Mouse (Mus musculus): Measurements from ENCODE around the gene Pex11b. TPM values are rescaled to one million over a fixed set of nuclear protein-coding genes. Genes with fewer than 3 reads are reported as not detected.

Gene Pex11b
- polyA plus RNA-seq, 1 experiment from 2014 or later = 29.0 TPM

DNA sequence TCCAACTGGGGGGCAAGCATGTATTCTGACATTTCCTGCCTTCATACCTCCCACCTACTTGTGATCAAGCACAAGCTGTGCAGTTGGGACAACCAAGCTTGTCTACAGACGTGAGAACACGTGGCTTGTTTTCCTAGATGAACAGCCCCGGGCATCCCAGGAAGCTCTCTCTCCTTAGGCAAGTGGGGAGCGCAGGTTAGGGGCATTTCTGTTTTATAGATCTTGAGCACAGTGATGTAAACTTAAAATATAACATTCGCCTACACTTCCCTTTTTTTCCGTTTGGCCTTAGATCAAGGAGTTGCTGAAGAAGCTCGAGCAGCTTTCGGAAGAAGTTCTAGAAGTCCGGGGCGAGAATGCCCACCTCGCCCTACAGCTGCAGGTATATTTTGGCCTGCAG, 53.7 kb downstream of the Pex11b start:
- peaks cover 18% of the 10 kb centered on the region for H3K27me3 ChIP-seq (replicated peaks; ENCODE audit: control insufficient read depth, insufficient read depth, low read length)
- 75% methylated on average over 11 of the region's 11 CpGs for WGBS
- H3K36me3 ChIP-seq (ENCODE audit: control insufficient read depth, insufficient read depth, low read length) = no peaks in the 10 kb centered on the region
- no peak for ATAC-seq (replicated peaks; ENCODE audit: low FRiP score)
- H3K4me3 ChIP-seq (ENCODE audit: low read depth, low read length) = no peak overlapping the region
- H3K27ac ChIP-seq (ENCODE audit: low read depth, low read length) = no peak overlapping the region
- DNase-seq (ENCODE audit: low spot score) = no peak
- no peak overlapping the region for H3K9ac ChIP-seq (ENCODE audit: low read depth, low read length)
- H3K9me3 ChIP-seq (ENCODE audit: control insufficient read depth, low read length) = no peaks in the 10 kb centered on the region
- no peaks in the 10 kb centered on the region; the same call in 1 of the 2 replicates for H3K4me1 ChIP-seq (replicated peaks; ENCODE audit: control insufficient read depth, insufficient read depth, low read length)
- H3K4me2 ChIP-seq = no peak overlapping the region

DNA sequence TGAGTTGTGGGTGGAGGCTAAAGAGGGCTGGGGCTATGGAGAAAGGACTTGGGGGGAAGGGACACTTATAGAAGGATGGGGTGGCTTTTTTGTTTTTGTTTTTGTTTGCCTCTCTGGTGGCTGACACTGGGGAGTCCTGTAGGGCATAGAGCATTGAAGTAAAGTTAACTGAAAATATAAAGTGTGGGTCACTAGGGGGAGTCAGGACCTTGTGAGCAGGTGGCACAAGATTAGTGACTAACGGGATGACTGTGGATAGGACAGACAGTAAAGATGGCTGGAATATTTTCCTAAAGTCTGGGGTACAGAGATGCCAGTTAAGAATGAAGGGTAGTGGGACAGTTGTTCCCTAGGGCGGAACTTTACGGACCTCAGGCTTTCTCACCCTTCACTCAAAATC, 55.1 kb downstream of the Pex11b start:
- WGBS = 45% methylated on average over 3 of the region's 3 CpGs
- peaks cover 4% of the 10 kb centered on the region for H3K27me3 ChIP-seq (replicated peaks; ENCODE audit: control insufficient read depth, insufficient read depth, low read length)
- DNase-seq (ENCODE audit: low spot score) = no peak
- no peaks in the 10 kb centered on the region for H3K36me3 ChIP-seq (ENCODE audit: control insufficient read depth, insufficient read depth, low read length)
- no peak overlapping the region for H3K27ac ChIP-seq (ENCODE audit: low read depth, low read length)
- H3K4me3 ChIP-seq (ENCODE audit: low read depth, low read length) = no peak overlapping the region
- H3K9me3 ChIP-seq (ENCODE audit: control insufficient read depth, low read length) = no peaks in the 10 kb centered on the region
- H3K4me2 ChIP-seq = no peak overlapping the region
- H3K9ac ChIP-seq (ENCODE audit: low read depth, low read length) = no peak overlapping the region
- H3K4me1 ChIP-seq (replicated peaks; ENCODE audit: control insufficient read depth, insufficient read depth, low read length) = no peaks in the 10 kb centered on the region
- no peak for ATAC-seq (replicated peaks; ENCODE audit: low FRiP score)

DNA sequence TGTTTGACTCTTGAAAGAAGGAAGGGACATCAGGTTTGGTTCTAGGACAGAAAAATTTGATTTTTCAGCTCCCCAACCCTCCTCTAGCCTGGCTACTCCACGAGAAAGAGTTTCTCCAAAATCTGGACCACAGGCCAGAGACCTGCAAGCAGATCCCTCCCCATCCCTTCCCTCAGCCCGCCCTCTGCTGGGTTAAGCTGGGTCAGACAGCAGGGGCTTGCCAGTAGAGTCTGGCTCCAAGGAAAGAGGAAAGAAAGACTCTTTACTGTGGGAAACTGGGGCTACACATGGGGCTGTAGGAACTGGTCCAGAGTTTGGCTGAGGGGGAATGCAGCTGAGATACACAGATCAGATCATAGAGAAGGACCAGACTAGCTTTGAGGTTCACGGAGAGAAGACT, 57.3 kb downstream of the Pex11b start:
- ATAC-seq (replicated peaks; ENCODE audit: low FRiP score) (no peak), DNase-seq (ENCODE audit: low spot score) (no peak)
- Histone ChIP-seq H3K9me3 (ENCODE audit: control insufficient read depth, low read length) (no peaks in the 10 kb centered on the region), H3K4me1 (replicated peaks; ENCODE audit: control insufficient read depth, insufficient read depth, low read length) (peaks cover 1% of the 10 kb centered on the region), H3K9ac (ENCODE audit: low read depth, low read length) (no peak overlapping the region), H3K27me3 (replicated peaks; ENCODE audit: control insufficient read depth, insufficient read depth, low read length) (no peaks in the 10 kb centered on the region; the same call in none of the 2 replicates), H3K4me2 (no peak overlapping the region), H3K36me3 (ENCODE audit: control insufficient read depth, insufficient read depth, low read length) (no peaks in the 10 kb centered on the region), H3K27ac (ENCODE audit: low read depth, low read length) (no peak overlapping the region), H3K4me3 (ENCODE audit: low read depth, low read length) (no peak overlapping the region)
- 20% methylated on average over 3 of the region's 3 CpGs for WGBS

DNA sequence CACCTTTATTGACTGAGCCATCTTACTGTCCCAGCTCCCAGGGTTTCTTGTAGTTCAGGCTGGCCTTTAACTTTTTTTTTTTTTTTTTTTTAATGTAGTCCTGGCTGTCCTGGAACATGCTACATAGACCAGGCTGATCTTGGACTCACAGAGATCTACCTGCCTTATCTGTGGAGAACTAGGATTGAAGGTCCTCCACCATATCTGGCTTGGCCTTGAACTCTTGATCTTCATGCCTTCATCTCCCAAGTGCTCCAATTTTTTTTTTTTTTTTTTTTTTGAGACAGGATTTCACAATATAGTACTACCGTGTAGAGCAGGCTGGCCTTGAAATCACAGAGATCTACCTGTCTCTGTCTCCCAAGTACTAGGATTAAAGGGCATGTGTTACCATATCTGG, 58.4 kb downstream of the Pex11b start:
- WGBS = 72% methylated on average over 1 of the region's 1 CpGs
- Histone ChIP-seq H3K27ac (ENCODE audit: low read depth, low read length) (no peak overlapping the region), H3K4me3 (ENCODE audit: low read depth, low read length) (no peak overlapping the region), H3K4me2 (no peak overlapping the region), H3K9ac (ENCODE audit: low read depth, low read length) (no peak overlapping the region), H3K27me3 (replicated peaks; ENCODE audit: control insufficient read depth, insufficient read depth, low read length) (no peaks in the 10 kb centered on the region; the same call in none of the 2 replicates), H3K4me1 (replicated peaks; ENCODE audit: control insufficient read depth, insufficient read depth, low read length) (peaks cover 5% of the 10 kb centered on the region), H3K36me3 (ENCODE audit: control insufficient read depth, insufficient read depth, low read length) (no peaks in the 10 kb centered on the region), H3K9me3 (ENCODE audit: control insufficient read depth, low read length) (no peaks in the 10 kb centered on the region)
- no peak for DNase-seq (ENCODE audit: low spot score)
- no peak for ATAC-seq (replicated peaks; ENCODE audit: low FRiP score)

Other genes starting within 250 kb of the Pex11b start
- not detected in 2 replicates for gene BC107364, start 183.1 kb upstream of the Pex11b start, polyA plus RNA-seq (2014; fragmentation: Nextera tagmentation; extraction: Ambion mirVana)
- gene Hfe2, start 110.2 kb upstream of the Pex11b start, polyA plus RNA-seq (2014; fragmentation: Nextera tagmentation; extraction: Ambion mirVana) = 0.19 and 0.32 TPM in 2 replicates
- gene Txnip, start 77.4 kb upstream of the Pex11b start, polyA plus RNA-seq (2014; fragmentation: Nextera tagmentation; extraction: Ambion mirVana) = 41.1 and 44.0 TPM in 2 replicates
- 0.49 and 1.0 TPM in 2 replicates for gene Gm16253, start 58.4 kb upstream of the Pex11b start, polyA plus RNA-seq (2014; fragmentation: Nextera tagmentation; extraction: Ambion mirVana)
- gene Polr3gl, start 41.2 kb upstream of the Pex11b start, polyA plus RNA-seq (2014; fragmentation: Nextera tagmentation; extraction: Ambion mirVana) = 18.6 and 21.5 TPM in 2 replicates
- 0.71 and 1.1 TPM in 2 replicates for gene Ankrd34a, start 38.7 kb upstream of the Pex11b start, polyA plus RNA-seq (2014; fragmentation: Nextera tagmentation; extraction: Ambion mirVana)
- 2.6 and 3.1 TPM in 2 replicates for gene Lix1l, start 34.2 kb upstream of the Pex11b start, polyA plus RNA-seq (2014; fragmentation: Nextera tagmentation; extraction: Ambion mirVana)
- gene Rbm8a, start 5.4 kb upstream of the Pex11b start, polyA plus RNA-seq (2014; fragmentation: Nextera tagmentation; extraction: Ambion mirVana) = 176 and 196 TPM in 2 replicates
- gene Gm42957, start 98 bp downstream of the Pex11b start, polyA plus RNA-seq (2014; fragmentation: Nextera tagmentation; extraction: Ambion mirVana) = 0.14 TPM in 1 of 2 replicates, not detected in the other
- gene Itga10, start 10.2 kb downstream of the Pex11b start, polyA plus RNA-seq (2014; fragmentation: Nextera tagmentation; extraction: Ambion mirVana) = 0.57 and 0.77 TPM in 2 replicates
- 0.32 and 0.40 TPM in 2 replicates for gene Ankrd35, start 34.8 kb downstream of the Pex11b start, polyA plus RNA-seq (2014; fragmentation: Nextera tagmentation; extraction: Ambion mirVana)
- gene Pias3, start 61.0 kb downstream of the Pex11b start, polyA plus RNA-seq (2014; fragmentation: Nextera tagmentation; extraction: Ambion mirVana) = 19.6 and 21.1 TPM in 2 replicates
- gene Nudt17, start 73.2 kb downstream of the Pex11b start, polyA plus RNA-seq (2014; fragmentation: Nextera tagmentation; extraction: Ambion mirVana) = 2.4 and 2.5 TPM in 2 replicates
- gene Polr3c, start 92.3 kb downstream of the Pex11b start, polyA plus RNA-seq (2014; fragmentation: Nextera tagmentation; extraction: Ambion mirVana) = 41.4 and 44.1 TPM in 2 replicates
- 49.6 and 51.5 TPM in 2 replicates for gene Rnf115, start 92.3 kb downstream of the Pex11b start, polyA plus RNA-seq (2014; fragmentation: Nextera tagmentation; extraction: Ambion mirVana)
- 5.4 and 6.0 TPM in 2 replicates for gene Pdzk1, start 193.9 kb downstream of the Pex11b start, polyA plus RNA-seq (2014; fragmentation: Nextera tagmentation; extraction: Ambion mirVana)
- 0.12 and 0.19 TPM in 2 replicates for gene Cd160, start 194.0 kb downstream of the Pex11b start, polyA plus RNA-seq (2014; fragmentation: Nextera tagmentation; extraction: Ambion mirVana)